Mouse (Mus musculus) right cerebral cortex, postnatal 36 days (tissue): Measurements from ENCODE around the gene Lpcat4.

Source experiments
- DNase-seq, 2 experiments: peaks; one replicate each; pipeline ENCODE4 v3.0.0; 2022; ENCODE audit warnings: low spot score in 2 of 2, mixed read lengths in 1 of 2

Gene Lpcat4

GRCm38 (mm10) chr2:112239212-112239934 is at the start of gene Lpcat4:
Gene Lpcat4 (plus strand): TSS chr2:112239468.
- peak; percentile 87 to 88 for DNase-seq

- peak; percentile 14 to 16 for DNase-seq
Observed at GRCm38 (mm10) chr2:112196859-112197258, 42.4 kb upstream of the Lpcat4 start.

GRCm38 (mm10) chr2:112203056-112203455 is 36.2 kb upstream of the Lpcat4 start:
- no peak for DNase-seq

GRCm38 (mm10) chr2:112210142-112210541 is 29.1 kb upstream of the Lpcat4 start:
- peak; percentile 55 to 58 for DNase-seq

- no peak for DNase-seq
Observed at GRCm38 (mm10) chr2:112210699-112211098, 28.6 kb upstream of the Lpcat4 start.

GRCm38 (mm10) chr2:112215977-112216376 is 23.3 kb upstream of the Lpcat4 start:
- no peak for DNase-seq

GRCm38 (mm10) chr2:112217614-112218013 is 21.7 kb upstream of the Lpcat4 start:
- no peak for DNase-seq

GRCm38 (mm10) chr2:112220880-112221279 is 18.4 kb upstream of the Lpcat4 start:
- DNase-seq, result no peak

GRCm38 (mm10) chr2:112222607-112223006 is 16.7 kb upstream of the Lpcat4 start:
- no peak for DNase-seq

GRCm38 (mm10) chr2:112224356-112224755 is 14.9 kb upstream of the Lpcat4 start:
- DNase-seq, result peak; percentile 40 to 61

GRCm38 (mm10) chr2:112232623-112233022 is 6.6 kb upstream of the Lpcat4 start:
- no peak for DNase-seq

- no peak for DNase-seq
Observed at GRCm38 (mm10) chr2:112236620-112237019, 2.6 kb upstream of the Lpcat4 start.

- DNase-seq, result no peak
Observed at GRCm38 (mm10) chr2:112238006-112238405, 1.3 kb upstream of the Lpcat4 start.

GRCm38 (mm10) chr2:112239935-112240721 is 860 bp downstream of the Lpcat4 start:
- DNase-seq, result no peak

GRCm38 (mm10) chr2:112241787-112242186 is 2.5 kb downstream of the Lpcat4 start:
- DNase-seq, result no peak

- DNase-seq, result no peak
Observed at GRCm38 (mm10) chr2:112245307-112245706, 6.0 kb downstream of the Lpcat4 start.

- no peak for DNase-seq
Observed at GRCm38 (mm10) chr2:112246193-112246592, 6.9 kb downstream of the Lpcat4 start.

GRCm38 (mm10) chr2:112247323-112247722 is 8.1 kb downstream of the Lpcat4 start:
- no peak for DNase-seq

GRCm38 (mm10) chr2:112249780-112250453 is 10.6 kb downstream of the Lpcat4 start:
- DNase-seq, result peak in 1 of 2 experiments; percentile 35

GRCm38 (mm10) chr2:112254675-112255515 is 15.6 kb downstream of the Lpcat4 start:
- no peak for DNase-seq

- DNase-seq, result no peak
Observed at GRCm38 (mm10) chr2:112259241-112259962, 20.1 kb downstream of the Lpcat4 start, which contains the start of gene Nutm1. Gene Nutm1 (minus strand): TSS chr2:112259291.
